12 mouse cellular contexts compared by ENCODE assay signal in genomic region chr4:54387460-54387859, GRCm38 (mm10).
DNase-seq lines count a peak whose midpoint lies in the region; ATAC-seq lines count a peak whose summit lies in the region.
"Had no signal": no experiment of that assay in that cellular context is flagged by ENCODE, and none has a peak within 500 bp of the region (broad histone marks: within the 10 kb centered on the region; RNA-seq: fewer than 3 reads in every experiment).

No protein-coding gene starts in this region.

- ATAC-seq in forebrain, embryonic 15.5 days (replicated peaks): no peak; the same call in 1 of the 2 replicates
- ATAC-seq in hindbrain, embryonic 13.5 days (ENCODE audit: low FRiP score): no peak
- ATAC-seq in midbrain, embryonic 15.5 days (replicated peaks): peak; percentile 60; the same call in 1 of the 2 replicates
- no peak for ATAC-seq in activated CD4-positive, CD25-positive, alpha-beta regulatory T cell, adult 4 months

- no peak for DNase-seq in forebrain, embryonic 10.5 days (ENCODE audit: extremely low spot score, low spot score)
- peak; percentile 26 for DNase-seq in embryo, embryonic 10.5 days (ENCODE audit: low spot score)
- no peak for DNase-seq in right cerebral cortex, postnatal 25 days
- DNase-seq in gastrocnemius, postnatal 14 days: no peak
- DNase-seq: cerebellum, adult 9-10 months; heart, adult 11 months; kidney, postnatal 14 days; layer of hippocampus, postnatal 36 days had no signal

- intact Hi-C loops in gastrocnemius, postnatal 14 days (cut with DNase I; ENCODE audit: low total_unique reads): no loop called here

- no peaks in the 10 kb centered on the region for H3K36me3 ChIP-seq in forebrain, embryonic 10.5 days (replicated peaks)
- H3K36me3 ChIP-seq in forebrain, embryonic 15.5 days: no peaks in the 10 kb centered on the region
- H3K36me3 ChIP-seq in hindbrain, embryonic 13.5 days: no peaks in the 10 kb centered on the region
- no peaks in the 10 kb centered on the region for H3K36me3 ChIP-seq in midbrain, embryonic 15.5 days (replicated peaks)

- no peak overlapping the region for H3K4me3 ChIP-seq in forebrain, embryonic 10.5 days
- no peak overlapping the region for H3K4me3 ChIP-seq in forebrain, embryonic 15.5 days
- no peak overlapping the region for H3K4me3 ChIP-seq in hindbrain, embryonic 13.5 days
- no peak overlapping the region for H3K4me3 ChIP-seq in midbrain, embryonic 15.5 days

- 66% methylated on average over 6 of the region's 6 CpGs for WGBS in forebrain, embryonic 10.5 days
- 29% methylated on average over 6 of the region's 6 CpGs for WGBS in forebrain, embryonic 15.5 days
- 33% methylated on average over 6 of the region's 6 CpGs for WGBS in hindbrain, embryonic 13.5 days
- 31% methylated on average over 6 of the region's 6 CpGs for WGBS in midbrain, embryonic 15.5 days

- no peak overlapping the region for H3K9ac ChIP-seq in forebrain, embryonic 15.5 days (replicated peaks)
- no peak overlapping the region for H3K9ac ChIP-seq in hindbrain, embryonic 13.5 days
- no peak overlapping the region for H3K9ac ChIP-seq in midbrain, embryonic 15.5 days

- no peak overlapping the region for H3K4me2 ChIP-seq in forebrain, embryonic 15.5 days (replicated peaks)
- H3K4me2 ChIP-seq in hindbrain, embryonic 13.5 days: no peak overlapping the region
- H3K4me2 ChIP-seq in midbrain, embryonic 15.5 days: no peak overlapping the region

- H3K27me3 ChIP-seq in forebrain, embryonic 10.5 days (ENCODE audit: poor library complexity, severe bottlenecking): no peaks in the 10 kb centered on the region
- no peaks in the 10 kb centered on the region for H3K27me3 ChIP-seq in forebrain, embryonic 15.5 days
- no peaks in the 10 kb centered on the region for H3K27me3 ChIP-seq in hindbrain, embryonic 13.5 days
- no peaks in the 10 kb centered on the region for H3K27me3 ChIP-seq in midbrain, embryonic 15.5 days (replicated peaks)

- H3K27ac ChIP-seq in forebrain, embryonic 10.5 days: peak overlapping the region; percentile 48; the same call in 1 of the 2 replicates
- no peak overlapping the region for H3K27ac ChIP-seq in forebrain, embryonic 15.5 days (replicated peaks)
- peak overlapping the region; percentile 19; the same call in 1 of the 2 replicates for H3K27ac ChIP-seq in hindbrain, embryonic 13.5 days
- H3K27ac ChIP-seq in midbrain, embryonic 15.5 days: no peak overlapping the region

- peaks cover 35% of the 10 kb centered on the region for H3K4me1 ChIP-seq in forebrain, embryonic 10.5 days
- 0 out of 2 replicates have a peak, but pooled peaks cover 4% of the 10 kb centered on the region for H3K4me1 ChIP-seq in forebrain, embryonic 15.5 days
- H3K4me1 ChIP-seq in hindbrain, embryonic 13.5 days (replicated peaks): peaks cover 8% of the 10 kb centered on the region
- no peaks in the 10 kb centered on the region for H3K4me1 ChIP-seq in midbrain, embryonic 15.5 days

- no peaks in the 10 kb centered on the region for H3K9me3 ChIP-seq in forebrain, embryonic 10.5 days
- no peaks in the 10 kb centered on the region for H3K9me3 ChIP-seq in forebrain, embryonic 15.5 days
- H3K9me3 ChIP-seq in hindbrain, embryonic 13.5 days: no peaks in the 10 kb centered on the region
- no peaks in the 10 kb centered on the region for H3K9me3 ChIP-seq in midbrain, embryonic 15.5 days

Comparison
In these comparisons a context has a peak if more than half of its experiments do, and no peak if none do; other contexts are left out.
1. H3K27ac ChIP-seq: peak in forebrain, embryonic 10.5 days (single experiment) and hindbrain, embryonic 13.5 days (single experiment); none in forebrain, embryonic 15.5 days (single experiment) and midbrain, embryonic 15.5 days (single experiment).